Mouse (Mus musculus): ENCODE results near the gene 4931423N10Rik. TPM values are rescaled to one million over a fixed set of nuclear protein-coding genes. Genes with fewer than 3 reads are reported as not detected.
"Not testable (repeated sequence)": the region's sequence is repeated elsewhere in the genome, so short reads cannot be mapped to it uniquely, and the experiment has no call there.

4931423N10Rik gene
- not detected in 2 replicates for polyA plus RNA-seq (2015; fragmentation: Nextera tagmentation; extraction: Ambion mirVana)

DNA sequence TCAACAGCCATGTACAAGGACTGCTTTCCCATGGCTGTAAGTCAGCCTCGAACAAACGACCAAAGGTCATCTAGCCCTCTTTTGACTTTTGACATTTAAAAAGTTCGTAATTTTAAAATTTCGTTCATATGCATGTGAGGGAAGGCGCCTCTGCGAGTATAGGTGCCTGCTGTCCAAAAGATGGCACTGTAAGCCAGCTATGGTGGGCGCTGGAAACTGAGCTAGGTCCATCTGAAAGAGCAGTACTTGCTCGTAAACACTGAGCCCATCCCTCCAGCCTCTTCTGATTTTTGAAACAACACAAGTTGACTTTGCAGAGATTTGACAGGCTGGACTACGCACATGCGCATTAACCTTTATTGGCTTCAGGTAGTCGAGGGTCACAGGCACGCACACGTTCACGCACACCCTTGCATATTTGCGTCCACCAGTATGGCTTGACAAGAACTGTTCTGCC lies at the start of gene 4931423N10Rik:
TSS of gene 4931423N10Rik (plus strand) at position 407 of the 457 bp plus-strand sequence.
- WGBS, result 78% methylated on average over 15 of the region's 15 CpGs
- Histone ChIP-seq H3K4me1 (no peaks in the 10 kb centered on the region), H3K4me2 (no peak within 1 kb of the TSS), H3K4me3 (replicated peaks) (no peak within 1 kb of the TSS), H3K36me3 (no peaks in the 10 kb centered on the region), H3K27me3 (no peaks in the 10 kb centered on the region), H3K9me3 (replicated peaks) (no peaks in the 10 kb centered on the region), H3K27ac (no peak within 1 kb of the TSS), H3K9ac (no peak within 1 kb of the TSS)
- no peak for ATAC-seq (replicated peaks; ENCODE audit: low FRiP score)

- Histone ChIP-seq H3K36me3 (peaks cover 82% of the 10 kb centered on the region), H3K4me3 (replicated peaks) (no peak overlapping the region), H3K27ac (no peak overlapping the region), H3K4me2 (no peak overlapping the region), H3K27me3 (no peaks in the 10 kb centered on the region), H3K9ac (no peak overlapping the region), H3K9me3 (replicated peaks) (no peaks in the 10 kb centered on the region), H3K4me1 (no peaks in the 10 kb centered on the region)
- no peak for ATAC-seq (replicated peaks; ENCODE audit: low FRiP score)
- WGBS, result 86% methylated on average over 3 of the region's 3 CpGs
Observed at GRCm38 (mm10) chr2:23172305-23172704, 35.0 kb upstream of the 4931423N10Rik start.

DNA sequence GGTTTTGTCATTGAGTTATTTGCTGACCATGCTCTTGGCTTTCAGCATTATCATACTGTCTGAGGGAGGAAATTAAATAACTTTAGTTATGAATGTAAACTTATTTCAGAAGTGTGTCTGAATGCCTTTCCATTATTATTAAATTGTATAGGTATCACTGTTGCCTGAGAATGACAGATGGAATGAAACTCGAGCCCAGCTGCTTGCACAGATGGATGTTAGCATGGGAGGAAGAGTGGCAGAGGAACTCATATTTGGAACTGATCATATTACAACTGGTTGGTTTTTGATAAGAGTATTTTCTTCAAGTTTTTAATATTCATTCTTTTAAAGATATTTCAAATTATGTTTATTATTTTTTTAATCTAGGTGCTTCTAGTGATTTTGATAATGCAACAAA lies 12.9 kb upstream of the 4931423N10Rik start:
- WGBS, result 90% methylated on average over 1 of the region's 1 CpGs
- no peak overlapping the region for H3K4me2 ChIP-seq
- H3K36me3 ChIP-seq, result peaks cover 67% of the 10 kb centered on the region
- H3K4me3 ChIP-seq (replicated peaks), result no peak overlapping the region
- H3K4me1 ChIP-seq, result no peaks in the 10 kb centered on the region
- ATAC-seq (replicated peaks; ENCODE audit: low FRiP score), result no peak
- no peak overlapping the region for H3K27ac ChIP-seq
- no peaks in the 10 kb centered on the region for H3K9me3 ChIP-seq (replicated peaks)
- H3K27me3 ChIP-seq, result no peaks in the 10 kb centered on the region
- H3K9ac ChIP-seq, result no peak overlapping the region

GRCm38 (mm10) chr2:23201034-23201433 lies 6.2 kb upstream of the 4931423N10Rik start:
- H3K9ac ChIP-seq, result no peak overlapping the region
- no peaks in the 10 kb centered on the region for H3K27me3 ChIP-seq
- H3K36me3 ChIP-seq, result peaks cover 26% of the 10 kb centered on the region
- H3K4me2 ChIP-seq, result no peak overlapping the region
- H3K4me3 ChIP-seq (replicated peaks), result no peak overlapping the region
- 87% methylated on average over 1 of the region's 1 CpGs for WGBS
- no peaks in the 10 kb centered on the region for H3K9me3 ChIP-seq (replicated peaks)
- no peak for ATAC-seq (replicated peaks; ENCODE audit: low FRiP score)
- H3K4me1 ChIP-seq, result no peaks in the 10 kb centered on the region
- no peak overlapping the region for H3K27ac ChIP-seq

GRCm38 (mm10) chr2:23202900-23203670 lies 4.2 kb upstream of the 4931423N10Rik start:
- Histone ChIP-seq H3K9me3 (replicated peaks) (no peaks in the 10 kb centered on the region), H3K36me3 (peaks cover 20% of the 10 kb centered on the region), H3K4me1 (no peaks in the 10 kb centered on the region), H3K4me3 (replicated peaks) (no peak overlapping the region), H3K4me2 (no peak overlapping the region), H3K27me3 (no peaks in the 10 kb centered on the region), H3K9ac (no peak overlapping the region), H3K27ac (no peak overlapping the region)
- no peak for ATAC-seq (replicated peaks; ENCODE audit: low FRiP score)
- 49% methylated on average over 15 of the region's 15 CpGs for WGBS

GRCm38 (mm10) chr2:23213661-23214060 lies 6.4 kb downstream of the 4931423N10Rik start:
- Histone ChIP-seq H3K27me3 (no peaks in the 10 kb centered on the region), H3K4me1 (no peaks in the 10 kb centered on the region), H3K36me3 (no peaks in the 10 kb centered on the region), H3K27ac (no peak overlapping the region), H3K9ac (no peak overlapping the region), H3K4me3 (replicated peaks) (no peak overlapping the region), H3K9me3 (replicated peaks) (no peaks in the 10 kb centered on the region), H3K4me2 (no peak overlapping the region)
- no peak for ATAC-seq (replicated peaks; ENCODE audit: low FRiP score)
- 75% methylated on average over 5 of the region's 5 CpGs for WGBS

GRCm38 (mm10) chr2:23225199-23225598 lies 17.9 kb downstream of the 4931423N10Rik start:
- Histone ChIP-seq H3K27me3 (no peaks in the 10 kb centered on the region), H3K9ac (no peak overlapping the region), H3K4me1 (no peaks in the 10 kb centered on the region), H3K4me2 (no peak overlapping the region), H3K9me3 (replicated peaks) (no peaks in the 10 kb centered on the region), H3K4me3 (replicated peaks) (no peak overlapping the region), H3K36me3 (no peaks in the 10 kb centered on the region), H3K27ac (no peak overlapping the region)
- WGBS, result 59% methylated on average over 6 of the region's 7 CpGs
- ATAC-seq (replicated peaks; ENCODE audit: low FRiP score), result no peak

DNA sequence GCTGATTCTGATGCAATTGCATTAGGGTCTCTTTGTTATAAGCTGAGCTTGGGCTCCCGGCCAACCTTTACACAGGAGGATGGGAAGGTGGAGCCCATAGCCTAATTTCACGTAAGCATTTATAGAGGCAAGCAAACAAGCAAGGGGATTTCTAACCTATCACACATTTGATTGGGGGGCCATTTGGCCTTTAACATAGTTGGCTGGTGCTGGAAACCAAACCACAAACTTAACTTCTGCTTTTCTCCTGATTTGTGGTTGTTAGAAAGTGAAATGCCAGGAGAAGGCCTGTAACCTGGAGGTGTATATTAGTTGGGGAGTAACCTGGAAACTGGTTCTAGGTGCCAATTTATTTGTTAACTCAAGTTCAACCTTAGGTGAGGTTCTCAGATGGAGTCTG lies 21.2 kb downstream of the 4931423N10Rik start:
- no peak overlapping the region for H3K4me3 ChIP-seq (replicated peaks)
- no peaks in the 10 kb centered on the region for H3K36me3 ChIP-seq
- H3K27ac ChIP-seq, result no peak overlapping the region
- 0 out of 2 replicates have a peak, but pooled peaks cover 3% of the 10 kb centered on the region for H3K27me3 ChIP-seq
- WGBS, result 72% methylated on average over 2 of the region's 2 CpGs
- H3K9me3 ChIP-seq (replicated peaks), result no peaks in the 10 kb centered on the region
- no peak for ATAC-seq (replicated peaks; ENCODE audit: low FRiP score)
- H3K9ac ChIP-seq, result no peak overlapping the region
- H3K4me2 ChIP-seq, result no peak overlapping the region
- no peaks in the 10 kb centered on the region for H3K4me1 ChIP-seq

GRCm38 (mm10) chr2:23234065-23234773 lies 26.9 kb downstream of the 4931423N10Rik start:
- H3K27me3 ChIP-seq, result peaks cover 12% of the 10 kb centered on the region; the same call in 1 of the 2 replicates
- H3K4me2 ChIP-seq, result peak overlapping the region; percentile 71
- ATAC-seq (replicated peaks; ENCODE audit: low FRiP score), result peak; percentile 79
- no peaks in the 10 kb centered on the region for H3K9me3 ChIP-seq (replicated peaks)
- under 1% methylated on average over 32 of the region's 50 CpGs for WGBS
- peak overlapping the region; percentile 46 for H3K4me3 ChIP-seq (replicated peaks)
- no peak overlapping the region for H3K27ac ChIP-seq
- H3K9ac ChIP-seq, result no peak overlapping the region
- H3K36me3 ChIP-seq, result no peaks in the 10 kb centered on the region
- no peaks in the 10 kb centered on the region for H3K4me1 ChIP-seq

DNA sequence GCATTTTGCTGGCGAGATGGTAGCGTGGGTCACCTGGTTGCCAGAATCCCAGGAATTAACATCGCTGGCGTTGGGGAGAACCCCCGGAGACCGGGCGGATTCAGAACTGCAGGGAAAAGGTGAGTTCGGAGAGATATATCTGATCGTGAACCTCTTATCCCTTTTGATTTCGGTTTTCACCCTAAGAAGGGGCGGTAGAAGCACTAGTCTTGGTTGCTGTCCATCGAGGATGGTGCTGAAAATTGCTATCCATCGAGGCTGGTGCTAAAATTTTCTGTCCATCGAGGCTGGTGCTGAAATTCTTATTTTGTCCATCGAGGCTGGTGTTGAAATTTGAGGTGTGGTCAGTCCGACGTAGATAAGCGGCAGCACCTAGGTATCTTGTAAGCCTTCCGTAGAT lies 83.7 kb downstream of the 4931423N10Rik start:
- not testable (repeated sequence) for H3K27me3 ChIP-seq; H3K27ac ChIP-seq; H3K9ac ChIP-seq; H3K4me1 ChIP-seq; H3K4me3 ChIP-seq (replicated peaks); H3K9me3 ChIP-seq (replicated peaks); ATAC-seq (replicated peaks; ENCODE audit: low FRiP score); H3K36me3 ChIP-seq; H3K4me2 ChIP-seq
- 53% methylated on average over 19 of the region's 19 CpGs for WGBS

- H3K27ac ChIP-seq, result no peak overlapping the region
- no peaks in the 10 kb centered on the region for H3K4me1 ChIP-seq
- H3K4me3 ChIP-seq (replicated peaks), result no peak overlapping the region
- no peaks in the 10 kb centered on the region for H3K9me3 ChIP-seq (replicated peaks)
- no peaks in the 10 kb centered on the region for H3K36me3 ChIP-seq
- WGBS, result 2% methylated on average over 1 of the region's 1 CpGs
- H3K27me3 ChIP-seq, result peaks cover 3% of the 10 kb centered on the region; the same call in 1 of the 2 replicates
- no peak overlapping the region for H3K9ac ChIP-seq
- H3K4me2 ChIP-seq, result no peak overlapping the region
- no peak for ATAC-seq (replicated peaks; ENCODE audit: low FRiP score)
Observed at GRCm38 (mm10) chr2:23314869-23315268, 107.6 kb downstream of the 4931423N10Rik start.
